Mouse (Mus musculus) midbrain, embryonic 11.5 days (tissue): Measurements from ENCODE around the gene Polr3c. TPM values are rescaled to one million over a fixed set of nuclear protein-coding genes. Genes with fewer than 3 reads are reported as not detected.
A peak's percentile ranks its signal among the peaks of the same experiment; 100 is the strongest.

Source experiments
- ATAC-seq: fragments of 200-750 bp; cut with Nextera tagmentation; 2 replicates; pipeline ENCODE4 v1.8.0; 2017; ENCODE audit warnings: moderate TSS enrichment, moderate library complexity; ENCODE audit not compliant: low FRiP score
- DNase-seq: peaks from one replicate; pipeline ENCODE4 v3.0.0; 2015; ENCODE audit warnings: low spot score; ENCODE audit errors: missing footprints
- H3K27ac ChIP-seq: fragments of 300-500 bp; sonication (generic); 2 replicates; pipeline ENCODE4 v1.5.1; 2014; ENCODE audit warnings: low read depth, low read length
- H3K27me3 ChIP-seq: fragments of 300-500 bp; sonication (generic); 2 replicates; pipeline ENCODE4 v1.6.1; 2014; ENCODE audit warnings: mild to moderate bottlenecking, low read length, moderate library complexity, mixed read lengths; ENCODE audit not compliant: control insufficient read depth, insufficient read depth
- H3K36me3 ChIP-seq: fragments of 300-500 bp; sonication (generic); 2 replicates; pipeline ENCODE4 v1.6.1; 2014; ENCODE audit warnings: mild to moderate bottlenecking, low read length, moderate library complexity, mixed read lengths; ENCODE audit not compliant: control insufficient read depth, insufficient read depth
- H3K4me1 ChIP-seq: fragments of 300-500 bp; sonication (generic); 2 replicates; pipeline ENCODE4 v1.6.1; 2014; ENCODE audit warnings: low read length; ENCODE audit not compliant: control insufficient read depth, insufficient read depth
- H3K4me2 ChIP-seq: fragments of 300-500 bp; sonication (generic); 2 replicates; pipeline ENCODE4 v1.6.1; 2014; ENCODE audit warnings: mild to moderate bottlenecking, moderate library complexity
- H3K4me3 ChIP-seq: fragments of 300-500 bp; sonication (generic); 2 replicates; pipeline ENCODE4 v1.5.1; 2014; ENCODE audit warnings: low read depth, low read length
- H3K9ac ChIP-seq: fragments of 300-500 bp; sonication (generic); 2 replicates; pipeline ENCODE4 v1.6.1; 2014; ENCODE audit warnings: low read length
- H3K9me3 ChIP-seq: fragments of 300-500 bp; sonication (generic); 2 replicates; pipeline ENCODE4 v1.6.1; 2016; ENCODE audit warnings: low read length; ENCODE audit not compliant: control insufficient read depth
- WGBS: fragments of 180-500 bp; shearing (Covaris S2); extraction: QIAGEN DNeasy Blood & Tissue Kit; methylation state at CpG from one replicate; pipeline ENCODE4 v1.1.7; 2014; 5-methylcytosine and 5-hydroxymethylcytosine counted together
- polyA plus RNA-seq: library from polyadenylated mRNA; unstranded; fragments of >200 nt; fragmentation: Nextera tagmentation; extraction: Ambion mirVana; gene quantifications from 2 replicates; pipeline ENCODE4 v1.2.1, GENCODE M21; 2014

Gene Polr3c
- polyA plus RNA-seq, 1 experiment from 2014 or later: 41.6 TPM

DNA sequence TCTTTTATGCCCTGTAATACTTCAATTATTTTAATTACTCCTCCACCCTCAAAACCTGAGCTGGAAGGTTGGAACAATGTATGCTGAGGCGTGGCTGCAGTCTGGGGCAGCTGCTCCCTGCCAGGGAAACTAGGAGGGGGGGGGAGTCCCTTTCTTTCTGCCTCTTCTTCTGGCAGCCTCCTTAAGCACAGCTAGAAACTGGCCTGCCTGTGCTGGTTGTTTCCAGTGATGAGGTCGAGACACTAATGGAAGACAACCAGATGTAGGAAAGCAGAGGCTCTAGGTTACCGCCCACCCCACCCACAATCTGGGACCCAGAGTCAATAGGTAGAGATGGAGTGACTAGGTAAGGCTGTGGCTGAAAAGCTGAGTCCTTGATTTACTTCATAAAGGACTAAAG lies 51.7 kb downstream of the Polr3c start:
- peaks cover 4% of the 10 kb centered on the region; the same call in 1 of the 2 replicates for H3K27me3 ChIP-seq
- ATAC-seq: no peak
- WGBS: 27% methylated on average over 3 of the region's 3 CpGs
- H3K4me3 ChIP-seq: no peak overlapping the region
- H3K4me1 ChIP-seq: no peaks in the 10 kb centered on the region
- no peak for DNase-seq
- H3K36me3 ChIP-seq: no peaks in the 10 kb centered on the region
- H3K4me2 ChIP-seq: no peak overlapping the region
- no peak overlapping the region for H3K9ac ChIP-seq
- no peak overlapping the region for H3K27ac ChIP-seq
- no peaks in the 10 kb centered on the region for H3K9me3 ChIP-seq

DNA sequence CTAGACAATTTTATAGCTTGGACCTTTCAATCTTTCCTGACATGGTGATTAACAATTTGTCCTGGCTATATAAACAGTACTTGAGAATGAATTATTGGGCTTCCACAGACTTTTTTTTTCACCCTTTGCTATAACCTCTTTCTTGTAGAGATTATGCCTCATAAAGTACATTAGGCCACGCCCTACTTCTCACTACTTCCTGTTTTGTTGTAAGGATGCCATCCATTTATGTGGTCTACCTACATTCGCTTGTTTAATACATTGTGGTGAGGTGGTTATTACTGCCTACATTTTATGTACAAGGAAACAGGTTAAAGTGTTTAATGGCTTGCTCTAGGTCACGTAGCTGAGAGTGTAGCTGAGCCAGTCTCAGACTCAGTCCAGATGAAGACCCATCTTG lies 52.3 kb downstream of the Polr3c start:
- peaks cover 4% of the 10 kb centered on the region; the same call in 1 of the 2 replicates for H3K27me3 ChIP-seq
- WGBS: 82% methylated on average over 3 of the region's 3 CpGs
- DNase-seq (no peak), ATAC-seq (no peak)
- no peaks in the 10 kb centered on the region for H3K36me3 ChIP-seq
- H3K9me3 ChIP-seq: no peaks in the 10 kb centered on the region
- no peak overlapping the region for H3K4me2 ChIP-seq
- peaks cover 2% of the 10 kb centered on the region; the same call in 1 of the 2 replicates for H3K4me1 ChIP-seq
- H3K9ac ChIP-seq: no peak overlapping the region
- no peak overlapping the region for H3K4me3 ChIP-seq
- no peak overlapping the region for H3K27ac ChIP-seq

DNA sequence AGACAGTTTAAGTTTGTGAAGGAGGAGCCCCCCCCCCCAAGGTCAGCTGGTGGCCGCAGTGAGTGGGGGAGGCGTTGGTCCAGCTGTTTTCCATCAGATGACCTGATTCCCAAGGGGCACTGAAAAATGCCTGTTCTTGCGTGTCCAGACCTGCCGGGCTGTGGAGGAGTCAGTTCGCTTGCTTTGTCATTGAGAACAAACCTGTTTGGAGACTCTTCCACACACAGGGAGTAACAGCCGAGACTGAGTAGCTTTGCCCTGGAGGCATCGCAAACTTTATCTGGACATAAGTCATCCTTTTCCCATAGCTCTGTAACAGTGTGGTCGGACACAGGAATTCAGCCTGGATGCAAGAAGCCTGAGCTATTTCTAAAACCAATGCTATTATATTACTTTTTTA lies 53.0 kb downstream of the Polr3c start:
- peak; percentile 67 for DNase-seq
- Histone ChIP-seq H3K9ac (no peak overlapping the region), H3K4me2 (no peak overlapping the region), H3K9me3 (no peaks in the 10 kb centered on the region), H3K27ac (no peak overlapping the region), H3K4me1 (peaks cover 2% of the 10 kb centered on the region; the same call in 1 of the 2 replicates), H3K27me3 (no peaks in the 10 kb centered on the region; the same call in 1 of the 2 replicates), H3K4me3 (no peak overlapping the region), H3K36me3 (no peaks in the 10 kb centered on the region)
- no peak for ATAC-seq
- 67% methylated on average over 8 of the region's 8 CpGs for WGBS

DNA sequence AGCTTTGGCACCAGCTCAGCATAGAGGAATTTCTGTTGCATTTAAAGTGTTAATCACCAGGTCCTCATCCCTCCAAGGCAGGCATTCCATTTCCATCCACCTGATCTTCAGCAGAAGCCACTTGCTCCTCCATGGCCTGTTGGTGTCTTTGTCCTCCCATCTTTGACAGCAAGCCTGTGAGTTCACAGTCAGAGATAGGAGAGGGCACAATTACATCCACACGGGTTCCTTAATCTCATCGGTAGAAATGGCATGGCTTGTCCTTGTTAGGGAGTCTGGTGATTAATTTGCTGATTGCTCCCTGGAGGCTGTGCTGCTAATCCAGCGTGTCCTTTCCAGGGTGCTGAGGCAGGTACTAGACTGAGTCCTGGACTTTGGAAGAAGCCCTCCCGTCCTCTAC lies 53.9 kb downstream of the Polr3c start:
- 74% methylated on average over 4 of the region's 4 CpGs for WGBS
- no peak overlapping the region for H3K9ac ChIP-seq
- no peaks in the 10 kb centered on the region for H3K36me3 ChIP-seq
- H3K27ac ChIP-seq: no peak overlapping the region
- peaks cover 2% of the 10 kb centered on the region; the same call in 1 of the 2 replicates for H3K4me1 ChIP-seq
- DNase-seq (no peak), ATAC-seq (no peak)
- no peaks in the 10 kb centered on the region for H3K9me3 ChIP-seq
- no peak overlapping the region for H3K4me2 ChIP-seq
- H3K4me3 ChIP-seq: no peak overlapping the region
- no peaks in the 10 kb centered on the region; the same call in 1 of the 2 replicates for H3K27me3 ChIP-seq

DNA sequence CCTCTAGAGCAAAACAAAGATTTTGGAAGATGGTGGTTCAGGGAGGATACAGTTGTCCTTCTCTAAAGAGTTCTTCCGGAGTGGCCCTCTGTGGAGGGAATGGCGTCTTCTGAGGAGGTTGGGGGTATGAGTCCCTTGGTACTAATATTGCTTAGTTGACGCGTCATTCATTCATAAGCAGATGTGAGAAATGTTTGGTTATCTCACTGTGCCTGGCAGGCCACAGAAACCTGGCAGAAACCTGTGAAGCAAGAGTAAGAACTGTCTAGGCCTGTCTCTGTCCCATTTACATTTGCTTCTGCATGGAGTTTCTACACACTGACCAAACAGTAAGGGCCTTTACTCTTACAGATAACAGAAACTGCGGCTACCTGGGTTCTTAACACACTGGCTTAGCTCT lies 55.9 kb downstream of the Polr3c start:
- ATAC-seq (no peak), DNase-seq (peak; percentile 71)
- Histone ChIP-seq H3K4me2 (no peak overlapping the region), H3K4me1 (peaks cover 2% of the 10 kb centered on the region; the same call in 1 of the 2 replicates), H3K4me3 (no peak overlapping the region), H3K9ac (no peak overlapping the region), H3K27me3 (no peaks in the 10 kb centered on the region; the same call in 1 of the 2 replicates), H3K27ac (no peak overlapping the region), H3K36me3 (no peaks in the 10 kb centered on the region), H3K9me3 (no peaks in the 10 kb centered on the region)
- 94% methylated on average over 5 of the region's 5 CpGs for WGBS

DNA sequence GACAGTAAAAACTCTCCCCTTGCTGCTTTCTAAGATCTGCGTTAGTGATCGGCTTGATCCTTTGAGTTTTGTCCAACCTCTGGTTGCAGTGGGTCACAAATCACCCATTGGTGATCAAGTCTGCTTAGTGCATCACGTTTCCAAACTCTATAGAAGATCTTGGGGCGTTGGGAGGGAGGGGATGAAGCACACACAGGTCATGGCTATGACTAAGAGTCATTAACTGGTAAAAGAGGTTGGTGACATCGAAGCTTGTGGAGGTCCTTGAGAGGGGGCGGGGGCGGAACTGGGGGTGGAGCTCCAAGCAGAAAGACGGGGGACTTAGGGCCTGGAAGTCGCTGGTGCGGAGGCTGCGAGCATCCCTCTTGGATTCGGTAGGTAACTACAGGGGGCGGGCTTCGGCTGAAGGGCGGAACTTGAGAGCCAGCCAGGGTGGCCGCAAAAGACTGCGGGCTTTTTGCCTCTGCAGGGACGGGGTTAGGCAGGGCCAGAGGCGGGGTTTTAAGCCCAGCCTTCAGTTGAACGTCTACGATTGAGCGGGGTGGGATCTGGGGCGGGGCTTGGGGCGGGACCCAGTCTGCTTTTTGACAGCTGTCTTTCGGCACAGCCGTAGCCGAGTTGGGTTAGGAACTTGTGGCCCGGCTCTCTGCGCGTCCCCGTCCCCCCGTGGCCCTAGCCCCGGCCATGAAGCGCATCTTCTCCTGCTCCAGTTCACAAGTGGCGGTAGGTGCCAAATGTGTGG lies 57.5 kb downstream of the Polr3c start, which contains the start of gene Ankrd35:
Ankrd35 (plus strand) TSS at position 405 of the 742 bp plus-strand sequence.
- no peak within 1 kb of the TSS for H3K27ac ChIP-seq
- H3K9me3 ChIP-seq: no peaks in the 10 kb centered on the region
- peaks cover 2% of the 10 kb centered on the region; the same call in 1 of the 2 replicates for H3K4me1 ChIP-seq
- DNase-seq (peak; percentile 97), ATAC-seq (peak; percentile 95)
- no peaks in the 10 kb centered on the region for H3K36me3 ChIP-seq
- no peaks in the 10 kb centered on the region; the same call in 1 of the 2 replicates for H3K27me3 ChIP-seq
- H3K4me3 ChIP-seq: peak within 1 kb of the TSS; percentile 32
- H3K9ac ChIP-seq: peak within 1 kb of the TSS; percentile 24; the same call in 1 of the 2 replicates
- WGBS: 5% methylated on average over 35 of the region's 35 CpGs
- H3K4me2 ChIP-seq: peak within 1 kb of the TSS; percentile 55

DNA sequence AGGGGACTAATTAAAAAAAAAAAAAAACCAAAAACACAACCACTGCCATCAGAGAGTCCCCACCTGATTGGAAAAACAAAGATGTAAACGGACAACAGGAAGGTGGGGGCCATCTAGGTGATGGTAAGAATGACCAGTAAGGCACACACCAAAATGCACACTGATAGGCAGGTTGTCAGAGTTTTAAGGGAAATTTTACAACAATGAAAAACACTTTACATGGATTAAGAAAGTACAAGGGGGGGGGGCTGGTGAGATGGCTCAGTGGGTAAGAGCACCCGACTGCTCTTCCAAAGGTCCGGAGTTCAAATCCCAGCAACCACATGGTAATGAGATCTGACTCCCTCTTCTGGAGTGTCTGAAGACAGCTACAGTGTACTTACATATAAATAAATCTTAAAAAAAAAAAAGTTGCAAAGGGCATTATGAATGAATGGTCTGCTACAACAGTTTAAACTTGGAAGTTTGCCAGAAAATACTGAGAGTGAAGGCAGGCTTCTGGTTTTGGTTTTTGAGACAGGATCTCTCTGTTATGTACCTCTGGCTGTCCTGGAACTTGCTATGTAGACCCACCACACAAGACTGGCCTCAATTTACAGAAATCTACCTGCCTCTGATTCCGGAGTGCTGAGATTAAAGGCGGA lies 58.9 kb downstream of the Polr3c start:
- H3K4me3 ChIP-seq: no peak overlapping the region
- no peak overlapping the region for H3K27ac ChIP-seq
- no peak for ATAC-seq
- H3K9ac ChIP-seq: no peak overlapping the region
- H3K36me3 ChIP-seq: no peaks in the 10 kb centered on the region
- no peaks in the 10 kb centered on the region for H3K9me3 ChIP-seq
- no peak overlapping the region for H3K4me2 ChIP-seq
- 98% methylated on average over 5 of the region's 5 CpGs for WGBS
- H3K4me1 ChIP-seq: peaks cover 2% of the 10 kb centered on the region; the same call in 1 of the 2 replicates
- no peaks in the 10 kb centered on the region; the same call in 1 of the 2 replicates for H3K27me3 ChIP-seq
- DNase-seq: no peak

DNA sequence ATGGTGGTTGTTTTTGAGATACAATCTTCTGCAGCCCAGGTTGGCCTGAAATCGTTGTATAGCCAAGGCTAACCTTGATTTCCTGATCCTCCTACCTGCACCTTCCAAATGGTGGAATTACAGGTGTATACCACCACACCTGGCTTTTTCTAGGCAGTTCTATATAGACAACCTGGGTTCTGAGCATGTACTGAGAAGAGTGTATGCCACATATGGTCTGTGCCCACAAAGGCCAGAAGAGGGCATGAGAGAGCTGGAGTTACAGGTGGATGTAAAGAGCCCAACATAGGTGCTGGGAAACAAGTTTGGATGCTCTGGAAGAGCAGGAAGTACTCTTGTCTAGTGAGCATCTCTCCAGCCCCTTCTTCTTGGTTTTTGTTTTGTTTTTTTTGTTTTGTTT lies 60.1 kb downstream of the Polr3c start:
- Histone ChIP-seq H3K27ac (no peak overlapping the region), H3K36me3 (no peaks in the 10 kb centered on the region), H3K27me3 (no peaks in the 10 kb centered on the region; the same call in 1 of the 2 replicates), H3K4me1 (peaks cover 4% of the 10 kb centered on the region; the same call in 1 of the 2 replicates), H3K4me2 (no peak overlapping the region), H3K9ac (no peak overlapping the region), H3K9me3 (no peaks in the 10 kb centered on the region), H3K4me3 (no peak overlapping the region)
- ATAC-seq (no peak), DNase-seq (peak; percentile 81)
- WGBS: 53% methylated on average over 1 of the region's 1 CpGs

DNA sequence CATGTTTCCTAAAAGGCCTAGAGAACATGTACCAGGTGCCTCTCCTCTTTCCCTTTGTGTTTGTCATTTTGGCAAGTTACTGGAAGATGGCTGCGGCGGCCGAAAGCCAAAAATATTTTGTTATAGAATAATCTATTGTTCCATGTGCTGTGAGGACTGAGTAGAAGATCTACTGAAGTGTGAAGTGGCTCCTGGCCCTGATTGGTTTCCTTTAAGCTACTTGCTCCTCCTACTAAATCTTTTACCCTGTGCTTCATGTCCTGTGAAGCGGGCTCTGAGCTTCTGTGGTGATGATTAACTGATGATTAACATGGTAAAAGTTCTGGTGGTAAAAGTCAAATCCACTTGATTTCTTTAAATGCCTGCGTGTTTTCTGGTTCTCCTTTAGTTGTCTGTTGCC lies 60.5 kb downstream of the Polr3c start:
- H3K27me3 ChIP-seq: no peaks in the 10 kb centered on the region; the same call in 1 of the 2 replicates
- ATAC-seq (no peak), DNase-seq (no peak)
- no peak overlapping the region for H3K4me3 ChIP-seq
- WGBS: 92% methylated on average over 5 of the region's 5 CpGs
- H3K9ac ChIP-seq: no peak overlapping the region
- no peaks in the 10 kb centered on the region for H3K9me3 ChIP-seq
- H3K4me1 ChIP-seq: peaks cover 4% of the 10 kb centered on the region; the same call in 1 of the 2 replicates
- no peak overlapping the region for H3K27ac ChIP-seq
- no peak overlapping the region for H3K4me2 ChIP-seq
- H3K36me3 ChIP-seq: no peaks in the 10 kb centered on the region
